Mouse (Mus musculus): ENCODE results near the gene Ndufa1. TPM values are rescaled to one million over a fixed set of nuclear protein-coding genes. Genes with fewer than 3 reads are reported as not detected.
"Not testable (repeated sequence)": the region's sequence is repeated elsewhere in the genome, so short reads cannot be mapped to it uniquely, and the experiment has no call there.

Ndufa1 gene
- polyA plus RNA-seq, 1 experiment from 2014 or later: 553 TPM

GRCm38 (mm10) chrX:37167085-37167484 is 23.9 kb downstream of the Ndufa1 start:
- no peak overlapping the region for H3K27ac ChIP-seq (ENCODE audit: low read depth, low read length)
- H3K36me3 ChIP-seq (ENCODE audit: control insufficient read depth, insufficient read depth, low read length): no peaks in the 10 kb centered on the region
- no peaks in the 10 kb centered on the region for H3K9me3 ChIP-seq (replicated peaks; ENCODE audit: control insufficient read depth, low read length)
- H3K9ac ChIP-seq (ENCODE audit: low read depth, low read length): no peak overlapping the region
- H3K4me2 ChIP-seq: no peak overlapping the region
- peaks cover 2% of the 10 kb centered on the region; the same call in 1 of the 2 replicates for H3K27me3 ChIP-seq (ENCODE audit: control insufficient read depth, insufficient read depth, low read length)
- WGBS (ENCODE audit: insufficient replicate concordance): 34% methylated on average over 3 of the region's 3 CpGs
- H3K4me3 ChIP-seq (ENCODE audit: low read depth, low read length): no peak overlapping the region
- H3K4me1 ChIP-seq (ENCODE audit: control insufficient read depth, insufficient read depth, low read length): no peaks in the 10 kb centered on the region
- ATAC-seq (replicated peaks; ENCODE audit: insufficient number of reproducible peaks, low FRiP score, low TSS enrichment): no peak

- H3K27ac ChIP-seq (ENCODE audit: low read depth, low read length): no peak overlapping the region
- no peak overlapping the region for H3K9ac ChIP-seq (ENCODE audit: low read depth, low read length)
- 69% methylated on average over 18 of the region's 18 CpGs for WGBS (ENCODE audit: insufficient replicate concordance)
- ATAC-seq (replicated peaks; ENCODE audit: insufficient number of reproducible peaks, low FRiP score, low TSS enrichment): no peak
- no peaks in the 10 kb centered on the region for H3K9me3 ChIP-seq (replicated peaks; ENCODE audit: control insufficient read depth, low read length)
- H3K36me3 ChIP-seq (ENCODE audit: control insufficient read depth, insufficient read depth, low read length): no peaks in the 10 kb centered on the region
- H3K4me1 ChIP-seq (ENCODE audit: control insufficient read depth, insufficient read depth, low read length): no peaks in the 10 kb centered on the region
- no peak overlapping the region for H3K4me2 ChIP-seq
- H3K27me3 ChIP-seq (ENCODE audit: control insufficient read depth, insufficient read depth, low read length): peaks cover 2% of the 10 kb centered on the region; the same call in 1 of the 2 replicates
- H3K4me3 ChIP-seq (ENCODE audit: low read depth, low read length): no peak overlapping the region
These were observed 27.8 kb downstream of the Ndufa1 start for GRCm38 (mm10) chrX:37163115-37163514.

- Histone ChIP-seq H3K27ac (ENCODE audit: low read depth, low read length) (no peak overlapping the region), H3K9ac (ENCODE audit: low read depth, low read length) (no peak overlapping the region), H3K27me3 (ENCODE audit: control insufficient read depth, insufficient read depth, low read length) (peaks cover 2% of the 10 kb centered on the region; the same call in 1 of the 2 replicates), H3K4me2 (no peak overlapping the region), H3K36me3 (ENCODE audit: control insufficient read depth, insufficient read depth, low read length) (no peaks in the 10 kb centered on the region), H3K4me1 (ENCODE audit: control insufficient read depth, insufficient read depth, low read length) (no peaks in the 10 kb centered on the region), H3K4me3 (ENCODE audit: low read depth, low read length) (no peak overlapping the region), H3K9me3 (replicated peaks; ENCODE audit: control insufficient read depth, low read length) (no peaks in the 10 kb centered on the region)
- 77% methylated on average over 10 of the region's 10 CpGs for WGBS (ENCODE audit: insufficient replicate concordance)
- no peak for ATAC-seq (replicated peaks; ENCODE audit: insufficient number of reproducible peaks, low FRiP score, low TSS enrichment)
These were observed 29.8 kb downstream of the Ndufa1 start for GRCm38 (mm10) chrX:37161169-37161568.

- Histone ChIP-seq H3K27ac (ENCODE audit: low read depth, low read length) (no peak overlapping the region), H3K4me2 (no peak overlapping the region), H3K27me3 (ENCODE audit: control insufficient read depth, insufficient read depth, low read length) (no peaks in the 10 kb centered on the region), H3K4me3 (ENCODE audit: low read depth, low read length) (no peak overlapping the region), H3K9me3 (replicated peaks; ENCODE audit: control insufficient read depth, low read length) (no peaks in the 10 kb centered on the region), H3K36me3 (ENCODE audit: control insufficient read depth, insufficient read depth, low read length) (no peaks in the 10 kb centered on the region), H3K4me1 (ENCODE audit: control insufficient read depth, insufficient read depth, low read length) (no peaks in the 10 kb centered on the region), H3K9ac (ENCODE audit: low read depth, low read length) (no peak overlapping the region)
- ATAC-seq (replicated peaks; ENCODE audit: insufficient number of reproducible peaks, low FRiP score, low TSS enrichment): no peak
- WGBS (ENCODE audit: insufficient replicate concordance): 53% methylated on average over 4 of the region's 4 CpGs
These were observed 33.1 kb downstream of the Ndufa1 start for GRCm38 (mm10) chrX:37157839-37158238.

DNA sequence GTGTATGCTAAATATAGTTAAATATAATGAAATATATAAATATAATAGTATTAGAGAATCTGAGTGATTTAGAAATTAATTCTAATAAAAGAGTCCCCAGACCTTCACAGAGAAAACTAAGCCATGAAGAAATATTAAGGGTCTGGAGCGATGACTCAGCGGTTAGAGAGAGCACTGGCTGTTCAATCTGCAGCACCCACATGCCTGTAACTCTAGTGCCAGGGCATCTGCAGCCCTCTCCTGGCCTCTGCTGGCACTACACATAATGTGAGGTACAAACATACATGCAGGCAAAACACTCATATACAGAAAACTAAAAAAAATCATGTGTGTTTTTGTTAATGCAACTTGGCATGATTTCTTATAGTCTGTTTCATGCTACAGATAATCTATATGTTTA is 46.0 kb downstream of the Ndufa1 start:
- no peaks in the 10 kb centered on the region for H3K27me3 ChIP-seq (ENCODE audit: control insufficient read depth, insufficient read depth, low read length)
- H3K4me1 ChIP-seq (ENCODE audit: control insufficient read depth, insufficient read depth, low read length): no peaks in the 10 kb centered on the region
- no peaks in the 10 kb centered on the region for H3K9me3 ChIP-seq (replicated peaks; ENCODE audit: control insufficient read depth, low read length)
- H3K4me2 ChIP-seq: no peak overlapping the region
- no peak overlapping the region for H3K4me3 ChIP-seq (ENCODE audit: low read depth, low read length)
- WGBS (ENCODE audit: insufficient replicate concordance): 93% methylated on average over 2 of the region's 2 CpGs
- H3K9ac ChIP-seq (ENCODE audit: low read depth, low read length): no peak overlapping the region
- H3K36me3 ChIP-seq (ENCODE audit: control insufficient read depth, insufficient read depth, low read length): 0 out of 2 replicates have a peak, but pooled peaks cover 5% of the 10 kb centered on the region
- H3K27ac ChIP-seq (ENCODE audit: low read depth, low read length): no peak overlapping the region
- ATAC-seq (replicated peaks; ENCODE audit: insufficient number of reproducible peaks, low FRiP score, low TSS enrichment): no peak

GRCm38 (mm10) chrX:37144498-37144897 is 46.5 kb downstream of the Ndufa1 start:
- H3K27ac ChIP-seq (ENCODE audit: low read depth, low read length); H3K9ac ChIP-seq (ENCODE audit: low read depth, low read length); H3K27me3 ChIP-seq (ENCODE audit: control insufficient read depth, insufficient read depth, low read length); ATAC-seq (replicated peaks; ENCODE audit: insufficient number of reproducible peaks, low FRiP score, low TSS enrichment); H3K4me2 ChIP-seq; H3K4me1 ChIP-seq (ENCODE audit: control insufficient read depth, insufficient read depth, low read length); H3K4me3 ChIP-seq (ENCODE audit: low read depth, low read length); H3K36me3 ChIP-seq (ENCODE audit: control insufficient read depth, insufficient read depth, low read length); H3K9me3 ChIP-seq (replicated peaks; ENCODE audit: control insufficient read depth, low read length): not testable (repeated sequence)
- 54% methylated on average over 2 of the region's 4 CpGs for WGBS (ENCODE audit: insufficient replicate concordance)

DNA sequence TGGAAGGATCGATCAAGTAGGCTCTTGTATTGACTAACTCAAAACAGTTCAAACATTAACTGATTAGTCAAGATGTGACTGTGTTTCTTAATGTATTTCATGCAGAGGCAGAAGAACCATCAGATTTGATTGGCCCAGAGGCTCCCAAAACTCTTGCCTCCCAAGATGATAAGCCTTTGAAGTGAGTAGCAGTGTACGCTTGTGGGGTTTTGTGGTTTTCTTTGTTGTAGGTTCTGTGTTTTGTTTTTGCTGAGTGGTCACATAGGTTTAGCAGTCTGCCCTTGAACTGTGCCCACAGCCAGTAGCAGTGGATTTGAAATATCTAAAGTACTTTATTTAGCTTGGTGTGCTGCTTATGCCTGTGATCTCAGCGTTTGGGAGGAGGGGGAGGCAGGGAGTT is 49.2 kb downstream of the Ndufa1 start:
- 0 out of 2 replicates have a peak, but pooled peaks cover 4% of the 10 kb centered on the region for H3K36me3 ChIP-seq (ENCODE audit: control insufficient read depth, insufficient read depth, low read length)
- no peak overlapping the region for H3K4me2 ChIP-seq
- no peaks in the 10 kb centered on the region for H3K27me3 ChIP-seq (ENCODE audit: control insufficient read depth, insufficient read depth, low read length)
- H3K9me3 ChIP-seq (replicated peaks; ENCODE audit: control insufficient read depth, low read length): no peaks in the 10 kb centered on the region
- no peak overlapping the region for H3K9ac ChIP-seq (ENCODE audit: low read depth, low read length)
- ATAC-seq (replicated peaks; ENCODE audit: insufficient number of reproducible peaks, low FRiP score, low TSS enrichment): no peak
- no peak overlapping the region for H3K27ac ChIP-seq (ENCODE audit: low read depth, low read length)
- no peaks in the 10 kb centered on the region for H3K4me1 ChIP-seq (ENCODE audit: control insufficient read depth, insufficient read depth, low read length)
- 76% methylated on average over 3 of the region's 3 CpGs for WGBS (ENCODE audit: insufficient replicate concordance)
- no peak overlapping the region for H3K4me3 ChIP-seq (ENCODE audit: low read depth, low read length)

Other genes starting within 250 kb of the Ndufa1 start
- gene Sept6, start 199.4 kb downstream of the Ndufa1 start, polyA plus RNA-seq (2014; fragmentation: Nextera tagmentation; extraction: Ambion mirVana): 24.8 and 25.5 TPM in 2 replicates
- 1.1 and 1.2 TPM in 2 replicates for gene Sowahd, start 142.3 kb downstream of the Ndufa1 start, polyA plus RNA-seq (2014; fragmentation: Nextera tagmentation; extraction: Ambion mirVana)
- gene Rpl39, start 105.8 kb downstream of the Ndufa1 start, polyA plus RNA-seq (2014; fragmentation: Nextera tagmentation; extraction: Ambion mirVana): 410 and 450 TPM in 2 replicates
- gene Upf3b, start 80.8 kb downstream of the Ndufa1 start, polyA plus RNA-seq (2014; fragmentation: Nextera tagmentation; extraction: Ambion mirVana): 15.0 and 16.2 TPM in 2 replicates
- gene Nkap, start 64.4 kb downstream of the Ndufa1 start, polyA plus RNA-seq (2014; fragmentation: Nextera tagmentation; extraction: Ambion mirVana): 14.3 and 17.1 TPM in 2 replicates
- 0.11 TPM in 1 of 2 replicates, not detected in the other for gene Akap14, start 22.3 kb downstream of the Ndufa1 start, polyA plus RNA-seq (2014; fragmentation: Nextera tagmentation; extraction: Ambion mirVana)
- gene Rnf113a1, start 82 bp upstream of the Ndufa1 start, polyA plus RNA-seq (2014; fragmentation: Nextera tagmentation; extraction: Ambion mirVana): 7.3 and 7.9 TPM in 2 replicates
- gene Gm9, start 19.9 kb upstream of the Ndufa1 start, polyA plus RNA-seq (2014; fragmentation: Nextera tagmentation; extraction: Ambion mirVana): not detected in 2 replicates
- not detected in 2 replicates for gene Rhox1, start 31.1 kb upstream of the Ndufa1 start, polyA plus RNA-seq (2014; fragmentation: Nextera tagmentation; extraction: Ambion mirVana)
- gene Rhox2a, start 53.8 kb upstream of the Ndufa1 start, polyA plus RNA-seq (2014; fragmentation: Nextera tagmentation; extraction: Ambion mirVana): not detected in 2 replicates
- not detected in 2 replicates for gene Rhox3a, start 58.8 kb upstream of the Ndufa1 start, polyA plus RNA-seq (2014; fragmentation: Nextera tagmentation; extraction: Ambion mirVana)
- not detected in 2 replicates for gene Rhox4a, start 74.2 kb upstream of the Ndufa1 start, polyA plus RNA-seq (2014; fragmentation: Nextera tagmentation; extraction: Ambion mirVana)
- gene Rhox3a2, start 188.9 kb upstream of the Ndufa1 start, polyA plus RNA-seq (2014; fragmentation: Nextera tagmentation; extraction: Ambion mirVana): not detected in 2 replicates
- gene Rhox4a2, start 199.7 kb upstream of the Ndufa1 start, polyA plus RNA-seq (2014; fragmentation: Nextera tagmentation; extraction: Ambion mirVana): 0.17 and 0.42 TPM in 2 replicates
- gene Rhox2b, start 220.9 kb upstream of the Ndufa1 start, polyA plus RNA-seq (2014; fragmentation: Nextera tagmentation; extraction: Ambion mirVana): not detected in 2 replicates
- not detected in 2 replicates for gene Rhox4b, start 241.3 kb upstream of the Ndufa1 start, polyA plus RNA-seq (2014; fragmentation: Nextera tagmentation; extraction: Ambion mirVana)